Mouse (Mus musculus) stomach, postnatal 0 days (tissue): ENCODE data around the gene Trim66.

Experiments used
- CTCF ChIP-seq: IDR thresholded peaks from 2 replicates; pipeline ENCODE4 v1.5.1; 2016; ENCODE audit warnings: antibody characterized with exemption, low read depth, mild to moderate bottlenecking, moderate library complexity
- EP300 ChIP-seq: optimal IDR thresholded peaks from 2 replicates; pipeline ENCODE3; 2016; ENCODE audit warnings: antibody characterized with exemption

- TF ChIP-seq CTCF, result no peak
- TF ChIP-seq EP300, result no peak
Measured at GRCm38 (mm10) chr7:109542364-109542628, 34.4 kb upstream of the Trim66 start.
